Mouse (Mus musculus) hematopoietic stem cell, adult 5-6 weeks (primary cell): ENCODE results near the gene Trappc6a. TPM values are rescaled to one million over a fixed set of nuclear protein-coding genes. Genes with fewer than 3 reads are reported as not detected.

Experiments
- ATAC-seq, 2 experiments: fragments of 125-278 bp in 1 of 2; replicated peaks in 1 of 2; 2 replicates each; pipeline ENCODE4 v1.8.0; 2016 to 2017; ENCODE audit warnings: inconsistent platforms in 2 of 2, mild to moderate bottlenecking in 2 of 2, moderate number of reproducible peaks in 2 of 2, low read depth in 1 of 2, moderate TSS enrichment in 1 of 2; ENCODE audit not compliant: low FRiP score in 2 of 2, poor library complexity in 2 of 2, severe bottlenecking in 2 of 2, insufficient read depth in 1 of 2, low TSS enrichment in 1 of 2
- total RNA-seq: library from RNA; stranded (forward); fragments of 172-1452, 232-1000 nt; gene quantifications from 2 replicates; pipeline ENCODE4 v1.2.3, GENCODE M21; 2017

Gene Trappc6a
- total RNA-seq, 1 experiment from 2014 or later: 24.2 TPM

DNA sequence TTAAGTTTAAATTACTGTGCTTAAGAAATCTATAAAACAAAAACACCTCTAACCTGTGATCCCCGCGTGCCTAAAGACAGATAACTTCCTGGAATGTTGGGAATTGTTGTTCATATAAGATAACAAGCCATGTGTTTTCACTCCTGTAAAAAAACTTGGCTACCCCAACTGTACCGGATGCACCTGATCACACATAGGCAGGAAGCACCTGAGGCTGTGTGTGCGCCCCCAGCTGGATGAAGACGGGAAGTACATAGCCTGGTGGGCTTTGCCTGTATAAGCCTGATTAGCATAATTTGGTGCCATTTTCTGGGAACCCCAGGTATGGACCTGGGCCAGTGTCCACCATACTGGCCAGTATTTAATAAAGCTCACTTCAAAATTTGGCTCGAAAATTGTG is 35.4 kb downstream of the Trappc6a start:
- peak; percentile 80 to 84 for ATAC-seq

DNA sequence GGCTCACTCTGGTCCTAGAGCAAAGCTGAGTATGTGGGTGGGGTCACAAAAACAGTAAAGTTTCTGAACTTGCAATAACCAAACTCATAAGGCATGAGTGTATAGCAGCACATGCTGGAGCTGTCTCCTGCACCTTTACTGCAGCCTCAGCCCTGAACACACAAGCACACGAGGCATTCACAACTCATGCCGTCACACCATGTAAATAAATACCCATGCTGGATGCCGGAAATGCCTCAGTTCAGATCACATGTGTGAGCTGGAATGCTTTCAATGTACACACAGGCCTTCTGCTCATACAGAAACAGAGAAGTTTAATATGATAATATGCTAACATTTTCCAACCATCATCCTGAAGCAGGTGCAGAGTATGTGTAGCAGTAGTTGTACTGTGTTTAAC is 37.8 kb downstream of the Trappc6a start:
- ATAC-seq: no peak

DNA sequence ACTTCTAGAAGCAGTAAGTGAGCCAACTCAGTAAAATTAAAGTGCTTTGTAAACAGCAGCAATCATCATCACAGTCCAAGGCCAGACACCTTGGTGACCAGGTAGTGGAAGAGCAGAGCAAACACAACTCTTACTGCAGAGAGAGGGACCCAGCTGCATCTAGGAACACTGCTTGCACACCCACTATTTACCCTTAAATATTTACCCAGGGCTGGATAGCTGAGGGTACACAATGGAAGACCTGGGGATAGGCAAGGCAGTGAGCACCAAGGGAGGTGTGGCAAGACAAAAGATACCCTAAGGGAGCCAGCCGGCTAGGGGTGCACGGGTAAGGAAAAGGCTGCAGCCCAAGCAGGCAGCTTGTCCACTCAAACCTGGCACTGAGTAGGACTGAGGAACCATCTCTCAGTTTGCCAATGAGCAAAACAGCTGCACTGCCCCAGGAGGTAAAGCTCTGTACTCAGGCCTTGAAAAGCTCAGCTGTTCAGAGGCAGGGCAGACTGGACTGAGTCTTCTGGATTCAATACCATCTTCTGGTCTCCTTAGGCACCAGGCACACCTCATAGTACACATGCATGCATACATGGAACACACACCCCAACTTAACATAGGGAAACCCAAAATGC is 39.3 kb downstream of the Trappc6a start:
- ATAC-seq: no peak

DNA sequence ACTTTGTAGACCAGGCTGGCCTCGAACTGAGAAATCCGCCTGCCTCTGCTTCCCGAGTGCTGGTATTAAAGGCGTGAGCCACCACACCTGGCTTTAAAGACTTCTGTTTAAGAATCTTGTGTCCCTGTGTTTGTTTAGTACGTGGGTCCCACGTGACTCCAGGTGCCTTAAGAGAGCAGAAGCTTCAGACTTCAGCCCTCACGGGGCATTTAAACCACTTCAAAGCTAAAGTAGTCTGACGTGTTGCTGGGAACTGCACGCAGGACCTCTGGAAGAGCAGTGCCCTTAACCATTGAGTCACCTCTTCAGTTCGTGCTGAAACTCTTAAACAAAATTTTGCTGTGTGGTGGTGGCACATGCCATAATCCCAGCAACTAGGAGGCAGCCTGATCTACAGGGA is 41.2 kb downstream of the Trappc6a start:
- ATAC-seq: no peak

DNA sequence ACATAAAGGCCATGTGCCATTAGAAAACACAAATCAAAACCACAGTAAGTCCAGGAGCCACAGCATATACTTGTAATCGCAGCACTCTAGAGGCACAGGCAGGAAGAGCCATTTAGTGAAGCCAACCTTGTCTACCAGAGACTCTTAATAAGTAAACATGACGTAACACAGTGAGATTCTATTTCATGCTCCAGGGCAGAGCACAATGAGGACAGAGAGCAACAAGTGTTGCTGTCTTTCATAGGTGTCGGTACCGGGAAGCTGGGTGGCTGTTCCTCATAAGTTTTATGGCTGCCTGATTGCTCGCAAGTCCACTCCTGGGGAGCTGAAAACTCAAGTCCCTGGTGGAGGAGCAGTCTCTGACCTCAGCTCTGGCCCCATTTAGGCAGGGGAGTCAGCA is 43.4 kb downstream of the Trappc6a start:
- ATAC-seq: no peak

DNA sequence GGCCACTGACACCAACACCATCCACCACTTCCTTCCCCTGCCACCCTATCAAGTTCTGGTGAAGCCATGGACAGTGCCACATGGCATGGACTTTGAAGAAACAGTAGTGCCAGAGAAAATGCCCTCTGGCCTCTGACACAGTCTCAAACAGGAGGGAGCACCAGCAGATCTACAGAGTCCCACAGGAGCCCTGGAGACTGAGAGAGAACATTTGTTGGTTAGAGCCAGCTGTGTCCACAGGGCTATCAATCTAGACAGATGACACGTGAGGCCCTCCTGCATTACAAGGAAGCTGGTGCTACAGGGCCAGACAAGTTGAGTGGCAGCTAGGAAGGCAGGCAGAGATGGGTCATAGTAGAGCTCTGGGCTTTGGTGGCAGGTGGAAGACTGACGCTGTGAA is 44.2 kb downstream of the Trappc6a start:
- ATAC-seq: peak; percentile 18 to 44; a peak in 3 of 4 replicates

DNA sequence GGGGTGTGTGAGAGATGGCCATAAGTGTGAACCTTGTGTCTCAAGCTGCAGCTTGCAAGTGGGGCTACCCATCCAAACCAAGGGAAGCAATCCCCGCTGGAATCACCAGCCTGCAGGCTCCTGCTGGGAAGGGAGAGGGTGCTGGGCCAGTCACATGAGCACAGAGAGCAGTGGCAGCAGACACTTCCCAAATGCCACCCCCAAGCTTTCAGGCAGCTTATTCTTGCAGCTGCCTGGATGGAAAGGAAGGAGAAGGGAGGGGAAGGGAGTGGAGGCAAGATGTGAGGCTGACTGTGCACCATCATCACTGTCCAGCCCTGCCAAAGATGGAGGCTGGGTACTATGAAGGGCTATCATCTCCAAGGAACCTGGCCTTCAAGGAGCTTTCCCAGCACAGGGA is 46.0 kb downstream of the Trappc6a start:
- no peak for ATAC-seq

DNA sequence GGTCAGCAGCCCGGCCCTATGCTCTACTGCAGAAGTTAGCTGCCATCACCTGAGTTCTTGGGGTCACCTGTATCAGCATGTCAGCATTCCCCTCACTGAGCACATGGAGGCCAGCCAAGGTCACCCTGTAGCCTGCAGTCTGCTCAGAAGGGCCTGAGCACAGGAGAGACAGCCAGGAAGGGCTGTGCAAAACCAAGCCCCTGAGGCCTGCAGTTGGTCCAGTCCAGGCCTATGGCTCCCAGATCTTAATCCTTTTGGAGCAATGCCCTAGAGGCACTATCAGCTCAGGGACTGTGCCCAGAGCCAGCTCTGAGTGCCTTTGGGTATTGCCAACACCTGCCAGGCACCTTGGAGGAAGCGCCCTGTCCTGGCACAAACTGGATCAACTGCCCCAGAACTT is 48.9 kb downstream of the Trappc6a start:
- ATAC-seq: no peak

DNA sequence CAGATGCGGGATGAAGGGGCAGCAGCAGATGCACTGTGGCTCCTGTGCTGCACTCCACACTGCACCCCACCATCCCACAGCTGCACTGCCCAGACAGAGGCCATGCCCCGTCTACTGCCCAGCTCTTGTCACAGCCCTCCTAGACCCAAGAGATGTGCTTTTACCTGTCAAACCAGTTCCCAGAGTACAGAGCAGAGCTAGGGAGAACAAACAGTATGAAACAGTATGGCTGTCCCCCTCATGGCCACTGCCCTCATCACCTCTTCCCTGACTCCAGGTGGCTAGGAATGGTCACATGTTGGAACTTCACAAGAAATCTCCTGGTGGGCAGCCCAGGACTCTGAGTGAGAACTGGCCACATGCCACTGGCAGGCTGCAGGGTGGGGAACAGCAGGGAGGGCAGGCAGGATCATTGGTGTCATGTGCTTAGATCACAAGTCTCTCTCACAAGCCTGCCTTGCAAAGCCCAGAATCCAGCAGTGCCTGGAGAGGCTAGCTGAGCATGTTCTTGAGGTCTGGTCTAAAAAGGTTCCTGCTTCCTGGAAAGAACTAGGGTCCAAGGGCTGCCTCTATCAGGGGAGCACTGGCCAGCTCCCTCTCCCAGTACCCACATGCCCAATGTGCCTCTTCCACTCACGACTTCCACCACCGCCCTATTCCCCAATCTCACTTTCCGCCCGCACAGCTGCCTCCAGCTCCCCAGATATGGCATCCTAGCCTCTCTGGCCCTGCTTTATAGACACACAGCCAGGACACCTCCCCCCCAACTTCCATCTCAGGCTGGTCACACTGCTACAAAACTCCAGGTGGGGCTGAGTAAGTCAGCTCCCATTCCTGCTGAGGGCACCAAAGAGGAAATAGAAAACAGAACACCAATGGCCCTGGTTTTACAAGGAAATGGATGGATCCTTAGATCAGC is 50.0 kb downstream of the Trappc6a start:
- ATAC-seq: no peak

DNA sequence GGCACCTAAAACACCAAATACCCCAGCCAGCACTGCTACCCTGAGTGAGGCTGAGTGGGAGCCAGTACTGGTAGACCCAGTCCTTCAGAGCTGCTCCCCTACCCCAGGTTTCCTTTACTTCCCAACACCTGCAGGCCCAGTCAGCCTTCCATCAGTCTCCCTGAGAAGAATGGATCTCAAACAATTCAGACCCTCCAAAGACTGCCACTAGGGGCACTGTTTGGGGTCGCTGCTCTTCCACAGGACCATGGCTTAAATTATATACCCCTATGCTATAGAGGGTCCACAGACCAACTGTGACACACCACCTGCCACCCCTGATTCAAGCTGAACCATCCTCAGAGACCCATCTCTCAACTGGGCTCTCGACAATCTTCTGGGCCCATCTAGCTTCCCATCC is 50.8 kb downstream of the Trappc6a start:
- ATAC-seq: no peak

DNA sequence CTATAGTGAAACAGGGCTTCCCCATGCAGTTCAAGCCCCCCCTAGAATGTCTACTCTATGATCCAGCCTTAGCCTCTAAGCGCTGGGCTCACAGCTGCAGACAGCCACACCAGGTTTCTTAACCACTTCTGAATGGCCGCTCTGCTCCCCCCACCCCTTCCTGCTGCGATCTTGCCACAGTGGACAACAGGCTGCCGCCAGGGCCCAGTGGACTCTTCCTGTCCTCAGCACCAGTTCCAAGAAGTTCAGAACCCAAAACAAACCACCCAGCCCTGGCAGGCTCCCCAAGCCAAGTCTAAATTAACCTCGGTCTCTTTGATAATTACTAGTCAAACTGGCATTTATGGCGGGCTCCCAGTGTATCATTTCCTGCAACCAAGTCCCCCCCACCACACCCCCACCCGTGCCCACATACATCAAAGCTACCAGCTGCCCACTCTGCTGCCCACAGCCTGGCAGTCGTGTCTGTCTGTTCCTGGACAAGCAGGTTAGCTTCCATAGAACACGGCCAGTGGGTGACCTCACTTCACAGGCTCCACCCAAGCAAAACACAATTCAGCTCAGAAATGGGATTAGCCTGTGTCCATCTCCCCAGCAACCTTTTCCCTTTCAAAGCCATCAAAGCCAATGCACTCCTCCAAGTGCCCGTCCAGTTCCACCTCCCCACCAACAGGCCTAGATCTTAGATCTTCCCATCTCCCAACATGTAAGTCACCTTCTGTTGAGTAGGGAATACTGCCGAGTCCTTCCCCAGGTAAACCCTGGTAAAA is 52.5 kb downstream of the Trappc6a start:
- no peak for ATAC-seq

DNA sequence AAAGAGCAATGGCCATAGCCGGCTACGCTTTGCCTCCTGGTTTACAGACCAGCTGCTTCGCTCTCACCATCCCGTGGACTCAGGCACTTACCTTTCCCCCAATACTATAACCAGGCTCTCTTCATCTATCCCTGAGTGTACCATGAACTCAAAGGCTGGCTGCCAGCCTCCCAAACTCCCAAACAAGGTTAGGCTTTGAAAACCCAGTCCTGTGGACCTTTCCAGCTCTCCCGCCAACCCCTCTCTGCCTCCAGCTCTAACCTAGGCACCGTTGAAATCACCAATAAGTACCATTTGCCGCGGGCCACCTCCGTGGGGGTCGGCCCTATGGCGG is 53.2 kb downstream of the Trappc6a start:
- ATAC-seq: no peak

DNA sequence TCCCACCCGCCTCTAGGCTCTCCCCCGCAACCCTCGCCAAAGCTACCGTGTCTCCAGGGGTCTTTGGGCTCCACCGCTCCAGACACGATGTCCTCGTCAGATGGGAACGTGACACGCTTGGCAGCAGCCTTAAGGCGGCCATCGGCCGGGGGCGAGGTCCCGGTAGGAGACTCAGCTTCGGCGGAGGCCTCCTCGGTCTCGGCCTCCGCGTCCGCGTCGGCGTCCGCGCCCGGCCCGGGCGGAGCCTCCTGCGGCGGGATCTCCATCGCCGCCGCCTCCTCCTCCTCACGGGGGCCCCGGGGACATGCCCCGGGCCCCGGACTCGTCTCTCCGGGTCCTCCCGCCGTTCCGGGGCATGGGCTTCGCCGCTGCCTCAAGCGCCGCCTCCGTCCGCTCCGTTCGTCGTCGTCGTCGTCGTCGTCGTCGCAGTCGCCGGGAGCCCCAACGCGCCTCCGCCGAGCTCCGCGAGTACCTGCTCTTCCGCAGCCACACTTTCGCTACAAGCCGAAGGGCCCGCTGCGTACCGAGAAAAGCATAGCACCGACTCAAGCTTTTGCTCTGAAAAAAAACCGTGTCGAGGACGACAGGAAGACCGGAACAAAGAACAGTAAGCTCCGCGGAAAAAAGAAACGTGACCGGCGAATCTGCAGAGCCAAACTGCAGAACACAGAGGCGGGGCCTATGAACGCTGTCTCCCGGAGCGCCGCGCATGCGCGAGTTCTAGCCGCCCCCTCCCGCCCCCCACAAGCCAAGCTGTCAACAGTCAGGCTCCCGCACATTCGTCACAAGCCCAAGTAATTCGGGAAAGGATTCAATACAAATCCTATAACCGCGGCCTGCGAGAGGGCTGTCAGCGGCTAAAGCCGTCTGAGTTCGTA is 53.8 kb downstream of the Trappc6a start:
- ATAC-seq: peak; percentile 76 to 77

DNA sequence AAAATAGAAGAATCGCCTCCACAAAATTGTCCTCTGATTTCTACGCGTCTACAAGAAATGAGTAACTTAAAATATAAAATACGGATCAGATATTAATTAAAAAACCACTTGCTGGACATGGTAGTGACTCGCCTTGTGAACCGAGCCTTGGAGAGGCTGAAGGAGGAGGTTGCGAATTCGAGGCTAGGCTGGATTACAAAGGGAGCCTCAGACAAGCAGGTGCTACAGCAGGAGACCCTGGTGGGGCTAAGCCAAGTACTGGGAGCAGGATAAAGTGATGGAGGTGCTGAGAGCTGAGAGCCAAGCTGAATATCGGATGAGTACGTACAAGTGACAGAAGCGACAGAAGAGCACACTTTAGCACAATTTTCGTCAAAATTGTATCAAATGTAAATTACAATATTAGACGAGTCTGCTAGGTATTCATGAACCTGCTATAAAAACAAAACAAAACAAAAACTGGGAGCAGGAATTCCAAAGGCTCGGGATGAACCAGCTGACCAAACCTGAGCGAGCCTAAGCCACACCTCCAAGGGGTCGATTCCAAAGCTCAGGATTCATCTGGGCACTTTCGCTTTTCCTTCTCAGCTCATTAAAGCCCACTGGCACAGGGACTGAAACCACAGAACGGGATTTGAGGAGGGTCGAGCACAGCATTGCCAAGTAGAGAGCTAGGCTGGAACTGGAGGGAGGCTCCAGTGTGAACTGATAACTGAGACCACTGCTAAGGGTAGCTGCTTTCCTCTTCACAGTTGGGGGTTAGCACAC is 54.6 kb downstream of the Trappc6a start, which contains the start of gene Ppp1r37:
Gene Ppp1r37 (minus strand): TSS at position 434 of the 768 bp plus-strand sequence.
- no peak for ATAC-seq

DNA sequence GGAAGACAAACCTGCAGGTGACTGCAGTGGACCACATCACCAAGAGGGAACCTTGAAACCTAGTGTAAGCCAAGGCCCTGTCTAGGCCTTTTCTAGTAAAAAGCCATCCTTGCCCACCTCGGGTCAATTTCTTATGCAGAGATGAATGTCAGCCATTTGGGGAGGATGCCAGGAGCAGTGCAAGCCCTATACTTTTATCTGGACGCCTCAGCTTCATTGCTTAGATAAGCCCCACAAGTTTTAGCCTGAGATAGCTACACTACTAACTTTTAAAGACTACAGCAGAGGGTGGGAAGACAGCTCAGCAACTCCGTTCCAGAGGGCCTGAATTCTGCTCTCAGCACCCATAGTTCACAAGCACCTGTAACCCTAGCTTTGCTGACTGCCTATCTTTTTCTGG is 55.7 kb downstream of the Trappc6a start:
- ATAC-seq: no peak

DNA sequence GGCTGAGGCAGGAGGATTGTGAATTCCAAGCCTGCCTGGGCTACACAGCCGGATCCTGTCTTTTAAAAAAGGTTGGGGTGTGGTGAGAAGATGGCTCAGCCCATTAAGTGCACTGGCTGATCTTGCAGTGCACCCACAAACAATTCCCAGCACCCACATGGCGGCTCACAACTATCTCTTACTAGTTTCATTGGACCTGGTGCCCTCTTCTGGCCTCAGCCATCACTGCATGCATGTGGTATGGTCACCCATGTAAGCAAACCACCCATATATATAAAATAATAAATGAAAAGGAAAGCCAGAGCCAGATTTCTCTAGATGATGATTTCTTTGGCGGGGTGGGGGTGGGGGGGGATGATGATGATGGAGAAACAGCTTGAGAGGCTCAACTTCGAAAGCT is 56.3 kb downstream of the Trappc6a start:
- ATAC-seq: no peak
